Mouse (Mus musculus) cortical plate, adult 2 months (tissue): ENCODE measurements at regions not wholly inside any gene's neighbourhood (a gene's known extent, or its start where the extent isn't known, plus 50 kb on each side); places are given as distances from the start of the nearest gene placed in this dataset.

ENCODE experiments used
- H3K27ac ChIP-seq: fragments of 200-500 bp; 2 replicates; pipeline ENCODE4 v1.5.1; 2012; ENCODE audit warnings: low read length, control low read depth, inconsistent platforms; ENCODE audit not compliant: insufficient read depth
- H3K4me1 ChIP-seq: fragments of 200-500 bp; 2 replicates; pipeline ENCODE4 v1.6.1; 2011; ENCODE audit warnings: low read length; ENCODE audit not compliant: control insufficient read depth, insufficient read depth
- H3K4me3 ChIP-seq: fragments of 200-500 bp; 2 replicates; pipeline ENCODE4 v1.5.1; 2011; ENCODE audit warnings: mild to moderate bottlenecking, low read length, control low read depth; ENCODE audit not compliant: insufficient read depth
- CTCF ChIP-seq: fragments of 200-500 bp; IDR thresholded peaks from 2 replicates; pipeline ENCODE4 v1.5.1; 2011; ENCODE audit warnings: mild to moderate bottlenecking, control low read depth, low read length; ENCODE audit not compliant: insufficient read depth; ENCODE audit errors: extremely low read depth
- POLR2A ChIP-seq: fragments of 200-500 bp; IDR thresholded peaks from 2 replicates; pipeline ENCODE4 v1.6.1; 2011; ENCODE audit warnings: mild to moderate bottlenecking, low read length, control low read depth; ENCODE audit not compliant: insufficient read depth; ENCODE audit errors: extremely low read depth

DNA sequence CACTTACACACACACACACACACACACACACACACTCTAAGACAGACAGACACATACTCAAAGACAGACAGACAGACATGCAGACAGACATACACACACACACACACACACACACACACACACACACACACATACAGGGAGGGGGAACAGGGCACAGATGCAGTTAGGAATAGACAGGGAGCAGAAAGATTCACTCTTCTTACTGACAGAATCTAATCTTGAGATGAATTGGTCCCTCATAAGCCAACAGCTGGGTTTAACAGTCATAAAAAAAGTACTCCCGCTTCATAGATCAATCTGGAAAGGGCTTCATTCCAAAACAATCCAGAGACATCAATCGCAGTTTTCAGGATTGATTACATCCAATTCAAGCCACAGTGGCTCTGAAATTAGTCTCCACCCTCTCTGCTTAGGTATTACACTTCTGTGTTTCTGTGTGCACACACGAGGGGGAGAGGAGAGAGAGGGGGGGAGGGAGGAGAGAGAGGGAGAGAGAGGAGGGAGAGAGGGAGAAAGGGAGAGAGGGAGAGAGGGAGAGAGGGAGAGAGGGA, 107.2 kb downstream of the Cavin4 start:
- TF ChIP-seq CTCF (no peak), POLR2A (no peak)
- Histone ChIP-seq H3K4me3 (no peak overlapping the region), H3K4me1 (no peaks in the 10 kb centered on the region; the same call in 1 of the 2 replicates), H3K27ac (no peak overlapping the region)

DNA sequence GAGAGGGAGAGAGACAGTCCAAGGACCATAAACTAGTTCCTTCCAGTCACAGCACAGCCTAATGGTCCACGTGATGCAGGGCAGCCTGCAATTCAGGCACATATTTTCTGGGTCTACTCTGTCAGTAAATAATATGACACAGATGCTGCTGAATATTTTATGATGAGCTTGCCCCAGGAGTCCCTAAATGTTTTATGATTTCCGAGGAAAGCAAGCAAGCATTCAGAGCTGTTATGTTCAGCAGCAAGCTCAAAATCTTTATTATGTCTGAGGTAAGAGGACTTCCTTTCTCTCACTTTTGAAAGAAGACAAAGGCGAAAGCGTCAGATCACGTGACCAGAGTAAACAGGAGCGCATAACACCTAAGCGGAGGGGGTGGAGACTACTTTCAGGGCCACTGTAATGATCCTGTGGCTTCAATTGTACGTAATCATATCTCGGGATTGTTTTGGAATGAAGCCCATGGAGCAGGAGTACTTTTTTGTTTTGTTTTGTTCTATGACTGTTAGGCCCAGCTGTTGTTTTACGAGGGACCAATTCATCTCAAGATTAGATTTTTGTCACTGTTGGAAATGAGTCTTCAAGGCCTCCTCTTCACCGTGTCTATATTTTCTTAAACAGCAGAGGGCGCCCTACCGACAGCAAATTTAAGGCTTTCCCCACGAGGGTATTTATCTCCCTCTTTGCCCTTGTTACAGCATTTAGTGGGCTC, 107.8 kb downstream of the Cavin4 start:
- no peaks in the 10 kb centered on the region; the same call in 1 of the 2 replicates for H3K4me1 ChIP-seq
- no peak overlapping the region for H3K27ac ChIP-seq
- no peak overlapping the region for H3K4me3 ChIP-seq
- TF ChIP-seq CTCF (peak; percentile 48; the same call in 1 of the 2 replicates), POLR2A (no peak)

DNA sequence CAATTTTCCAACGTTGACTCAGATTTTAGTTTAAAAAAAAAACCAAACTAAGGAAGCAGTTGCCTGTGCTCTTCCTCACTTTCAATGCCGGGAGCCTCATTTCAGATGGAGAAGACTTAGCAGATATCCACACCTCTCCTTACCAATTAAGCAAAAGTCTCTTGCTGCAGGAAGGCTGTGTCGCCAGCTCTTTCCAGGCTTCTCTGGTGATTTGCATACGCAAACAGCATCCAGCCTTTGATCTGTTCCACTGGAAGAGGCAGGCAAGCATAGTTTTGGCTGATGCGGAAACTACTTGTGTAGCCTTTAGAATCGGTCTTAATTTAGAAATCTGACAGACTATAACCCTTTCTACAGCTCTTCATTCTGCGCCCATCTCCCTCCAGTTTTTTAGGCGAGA, 108.5 kb downstream of the Cavin4 start:
- Histone ChIP-seq H3K4me1 (no peaks in the 10 kb centered on the region; the same call in 1 of the 2 replicates), H3K4me3 (no peak overlapping the region), H3K27ac (no peak overlapping the region)
- no peak for TF ChIP-seq POLR2A
- TF ChIP-seq CTCF: no peak

DNA sequence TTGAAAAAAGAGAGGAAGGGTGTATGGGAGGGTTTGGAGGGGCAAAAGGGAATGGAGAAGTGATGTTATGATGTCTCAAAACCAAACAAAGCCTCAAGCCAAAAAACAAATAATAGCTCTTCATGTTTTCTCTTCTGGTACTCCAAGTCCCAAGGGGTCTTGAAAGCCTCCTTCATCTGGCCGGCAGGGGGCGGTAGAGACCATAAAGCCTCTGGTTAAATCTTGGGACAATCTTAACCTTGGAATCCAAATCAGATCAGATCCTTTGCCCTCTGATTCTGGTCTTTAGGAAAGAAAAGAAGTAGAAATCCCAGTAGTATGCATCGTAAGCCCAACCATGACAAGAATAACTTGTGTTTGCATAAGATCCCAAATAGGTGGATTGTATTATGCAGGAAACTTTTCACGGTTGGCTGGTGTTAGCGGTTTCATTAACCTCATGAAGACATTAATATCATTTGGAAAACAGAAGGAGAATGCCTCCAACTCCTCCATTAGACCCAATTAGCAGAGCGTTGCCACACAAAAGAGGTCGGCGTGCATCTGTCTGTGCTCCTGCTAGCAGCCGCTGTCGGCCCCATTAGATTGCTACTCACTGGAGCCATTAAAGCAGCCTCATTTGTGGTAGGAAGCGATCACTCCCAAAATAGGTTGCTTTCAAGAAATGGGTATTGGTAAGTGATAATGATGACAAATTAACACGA, 116.0 kb downstream of the Cavin4 start:
- H3K4me1 ChIP-seq: no peaks in the 10 kb centered on the region
- H3K4me3 ChIP-seq: no peak overlapping the region
- H3K27ac ChIP-seq: no peak overlapping the region
- TF ChIP-seq CTCF: peak; percentile 69
- TF ChIP-seq POLR2A: no peak

DNA sequence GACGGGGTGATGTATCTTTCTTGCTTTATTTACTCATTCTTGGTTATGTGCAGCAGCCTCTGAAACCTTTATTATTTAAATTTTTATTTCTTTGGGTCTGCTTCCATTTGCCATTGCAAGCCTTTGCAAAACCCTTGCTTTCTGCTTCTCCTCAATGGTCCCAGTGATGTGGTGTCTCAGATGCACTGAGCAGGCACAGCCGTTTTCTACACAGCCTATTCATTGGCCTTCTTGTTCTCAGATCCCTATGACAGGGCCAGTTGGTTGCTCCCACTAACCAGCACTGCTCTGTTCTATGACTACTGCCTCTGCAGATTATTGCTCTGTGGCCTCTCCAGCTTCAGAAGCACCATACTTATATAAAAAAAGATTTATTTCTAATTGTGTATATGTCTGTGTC, 116.6 kb downstream of the Cavin4 start:
- Histone ChIP-seq H3K27ac (no peak overlapping the region), H3K4me1 (no peaks in the 10 kb centered on the region)
- TF ChIP-seq POLR2A (no peak), CTCF (no peak)

DNA sequence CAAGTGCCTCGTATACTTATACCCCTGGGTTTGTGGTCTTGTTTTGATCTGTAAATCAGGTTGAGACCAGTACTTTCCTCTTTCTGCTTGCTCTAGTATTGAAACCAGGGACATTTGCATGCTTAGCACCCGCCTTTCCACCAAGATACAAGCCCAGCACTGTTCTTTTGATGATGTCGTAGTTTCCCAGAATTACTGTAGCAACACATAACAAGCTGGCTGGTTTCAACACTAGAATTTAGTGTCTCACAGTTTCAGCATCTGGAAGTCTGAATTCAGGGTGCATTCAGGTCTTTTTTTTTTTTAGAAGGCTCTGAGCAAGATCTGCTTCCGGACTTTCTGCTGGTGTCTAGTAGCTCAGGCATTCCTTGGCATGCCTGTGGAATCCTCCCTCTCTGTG, 117.8 kb downstream of the Cavin4 start:
- H3K27ac ChIP-seq: no peak overlapping the region
- H3K4me3 ChIP-seq: no peak overlapping the region
- H3K4me1 ChIP-seq: no peaks in the 10 kb centered on the region
- no peak for TF ChIP-seq CTCF
- TF ChIP-seq POLR2A: no peak

More for the DNA sequence above, 116.6 kb downstream of the Cavin4 start:
- no peak overlapping the region for H3K4me3 ChIP-seq

DNA sequence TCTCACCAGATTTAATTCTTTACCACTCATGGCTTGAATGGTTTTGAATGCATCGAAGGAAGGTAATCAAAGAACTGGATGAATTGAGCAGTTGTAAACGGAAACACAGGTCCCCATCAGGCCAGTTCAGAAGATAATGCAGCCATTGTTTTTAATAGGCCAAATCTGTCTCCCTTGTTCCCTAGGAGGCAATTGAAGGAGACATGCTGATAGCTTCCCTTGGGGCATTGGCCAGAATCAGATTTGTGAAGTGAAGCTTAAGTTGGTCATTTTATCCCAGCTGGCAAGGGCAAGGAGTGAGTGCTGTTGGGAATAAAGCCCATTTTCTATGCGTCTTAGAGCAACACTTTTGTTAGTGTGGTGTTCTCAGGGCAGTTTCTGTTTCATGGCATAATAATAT, 119.4 kb downstream of the Cavin4 start:
- Histone ChIP-seq H3K4me3 (no peak overlapping the region), H3K4me1 (no peaks in the 10 kb centered on the region), H3K27ac (no peak overlapping the region)
- no peak for TF ChIP-seq POLR2A
- TF ChIP-seq CTCF: no peak

DNA sequence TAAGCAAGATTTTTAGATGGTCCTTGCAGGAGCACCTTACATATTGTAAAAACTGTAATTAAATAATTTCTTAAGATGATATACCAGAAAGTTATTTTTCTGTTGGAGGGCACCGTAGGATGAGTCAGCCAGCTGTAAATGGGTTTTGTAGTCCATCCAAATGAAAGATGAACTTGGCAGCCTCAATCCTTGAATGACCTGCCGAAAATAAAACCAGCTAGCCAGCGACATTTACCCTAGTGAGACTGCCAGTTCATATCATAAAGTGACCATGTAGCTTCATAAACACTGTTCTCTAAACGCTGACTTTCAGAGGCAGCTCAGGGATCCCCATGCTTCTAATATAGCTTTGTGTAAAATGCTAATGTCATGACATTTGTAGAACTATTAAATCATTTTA, 127.8 kb downstream of the Cavin4 start:
- no peak overlapping the region for H3K27ac ChIP-seq
- H3K4me3 ChIP-seq: no peak overlapping the region
- no peaks in the 10 kb centered on the region for H3K4me1 ChIP-seq
- TF ChIP-seq CTCF (no peak), POLR2A (no peak)

DNA sequence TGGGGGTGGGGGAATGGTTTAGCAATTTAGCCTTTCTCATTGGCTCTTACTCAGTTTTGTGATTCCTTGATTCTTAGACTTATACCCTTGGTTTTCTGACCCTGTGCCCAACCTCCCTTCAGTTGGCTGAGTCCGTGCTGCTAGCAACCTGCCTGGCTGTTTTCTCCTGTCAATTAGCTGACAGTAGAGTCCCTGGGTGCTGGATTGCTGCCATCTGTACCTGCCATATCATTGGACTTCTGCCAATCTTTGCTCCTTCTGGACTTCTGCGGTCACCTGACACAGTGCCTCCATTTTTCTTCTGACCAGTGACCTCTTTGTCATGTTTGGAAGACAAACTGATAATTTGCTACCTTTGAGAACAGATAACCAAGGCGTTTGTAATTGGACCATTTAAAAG, 140.5 kb downstream of the Cavin4 start:
- Histone ChIP-seq H3K27ac (no peak overlapping the region), H3K4me1 (no peaks in the 10 kb centered on the region), H3K4me3 (no peak overlapping the region)
- TF ChIP-seq CTCF (no peak), POLR2A (no peak)

DNA sequence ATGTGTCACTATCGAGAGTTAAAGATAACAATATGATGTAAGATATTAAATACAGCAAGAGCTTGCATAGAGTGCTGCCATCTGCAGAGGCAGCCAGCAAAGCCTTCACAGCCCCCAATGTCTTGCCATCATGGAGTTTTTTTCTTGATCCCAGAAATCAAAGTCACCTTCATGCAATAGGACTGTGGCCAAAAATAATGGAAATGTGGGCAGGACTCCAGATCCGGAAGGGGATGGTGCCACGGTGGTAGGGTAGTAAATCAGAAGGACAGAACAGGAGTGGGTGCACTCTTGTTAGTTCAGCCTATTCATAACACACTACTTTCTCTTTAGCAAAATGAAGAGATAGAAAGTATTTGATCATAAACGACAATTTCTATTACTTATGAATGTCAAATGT, 145.3 kb downstream of the Cavin4 start:
- TF ChIP-seq CTCF (no peak), POLR2A (no peak)
- Histone ChIP-seq H3K27ac (no peak overlapping the region), H3K4me1 (no peaks in the 10 kb centered on the region), H3K4me3 (no peak overlapping the region)
